Mouse (Mus musculus) heart, postnatal 4 days (tissue): ENCODE results near the gene Amy2a2. TPM values are rescaled to one million over a fixed set of nuclear protein-coding genes. Genes with fewer than 3 reads are reported as not detected.
"Not testable (repeated sequence)": the region's sequence is repeated elsewhere in the genome, so short reads cannot be mapped to it uniquely, and the experiment has no call there.

Experiments
- DNase-seq: peaks from one replicate; pipeline ENCODE4 v3.0.0; 2021
- total RNA-seq, 2 experiments: library from RNA; stranded (reverse); gene quantifications; 2 replicates each; pipeline ENCODE4 v1.2.3; 2021

Amy2a2 gene
- total RNA-seq: not detected

DNA sequence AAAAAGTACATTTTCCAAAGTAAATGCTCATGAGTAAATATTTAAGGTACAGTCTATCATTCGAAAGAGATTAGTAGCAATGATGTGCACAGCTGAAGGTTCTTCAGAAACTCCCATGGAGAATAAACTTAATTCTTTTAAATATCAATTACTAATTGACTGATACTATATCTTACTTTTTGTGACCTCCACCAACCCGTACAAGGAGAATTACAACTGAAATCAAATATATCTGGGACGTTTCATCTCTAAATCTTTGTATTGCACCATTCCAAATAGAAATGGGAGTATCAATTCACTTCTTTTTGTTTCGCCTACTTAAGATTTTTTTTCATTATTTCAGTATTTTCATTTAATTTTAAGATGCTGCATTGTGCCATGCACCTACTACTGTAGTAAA, at the start of gene Amy2a2:
Amy2a2 (minus strand) TSS at position 101 of the 400 bp plus-strand sequence.
- DNase-seq: not testable (repeated sequence)

DNA sequence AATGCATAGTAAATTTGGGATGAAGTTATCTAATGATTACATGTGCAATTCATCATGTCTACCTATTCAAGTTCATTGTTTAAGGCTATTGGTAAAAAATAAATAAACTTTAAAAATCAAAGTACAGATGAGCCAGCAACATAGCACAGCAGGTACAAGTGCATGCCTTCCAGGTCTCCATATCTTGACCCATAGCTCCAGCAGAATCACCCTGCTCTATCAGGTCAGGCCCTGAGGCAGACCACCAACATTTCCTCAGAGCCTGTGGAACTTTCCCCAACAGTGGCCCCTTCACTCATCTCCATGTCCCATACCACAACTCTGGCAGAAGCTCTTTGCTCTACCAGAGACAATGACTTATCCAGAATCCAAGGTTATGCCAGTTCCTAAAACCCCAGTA, 11.0 kb downstream of the Amy2a2 start:
- not testable (repeated sequence) for DNase-seq

DNA sequence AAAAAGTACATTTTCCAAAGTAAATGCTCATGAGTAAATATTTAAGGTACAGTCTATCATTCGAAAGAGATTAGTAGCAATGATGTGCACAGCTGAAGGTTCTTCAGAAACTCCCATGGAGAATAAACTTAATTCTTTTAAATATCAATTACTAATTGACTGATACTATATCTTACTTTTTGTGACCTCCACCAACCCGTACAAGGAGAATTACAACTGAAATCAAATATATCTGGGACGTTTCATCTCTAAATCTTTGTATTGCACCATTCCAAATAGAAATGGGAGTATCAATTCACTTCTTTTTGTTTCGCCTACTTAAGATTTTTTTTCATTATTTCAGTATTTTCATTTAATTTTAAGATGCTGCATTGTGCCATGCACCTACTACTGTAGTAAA, 32.5 kb downstream of the Amy2a2 start, which contains the start of gene Amy2a3:
Amy2a3 (minus strand) TSS at position 101 of the 400 bp plus-strand sequence.
- DNase-seq: not testable (repeated sequence)

DNA sequence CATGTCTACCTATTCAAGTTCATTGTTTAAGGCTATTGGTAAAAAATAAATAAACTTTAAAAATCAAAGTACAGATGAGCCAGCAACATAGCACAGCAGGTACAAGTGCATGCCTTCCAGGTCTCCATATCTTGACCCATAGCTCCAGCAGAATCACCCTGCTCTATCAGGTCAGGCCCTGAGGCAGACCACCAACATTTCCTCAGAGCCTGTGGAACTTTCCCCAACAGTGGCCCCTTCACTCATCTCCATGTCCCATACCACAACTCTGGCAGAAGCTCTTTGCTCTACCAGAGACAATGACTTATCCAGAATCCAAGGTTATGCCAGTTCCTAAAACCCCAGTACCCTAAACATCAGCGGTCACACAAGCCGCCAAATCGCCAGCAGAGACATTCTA, 43.5 kb downstream of the Amy2a2 start:
- DNase-seq: not testable (repeated sequence)

Other genes with a start within 250 kb of the Amy2a2 start
- gene Amy2a5, start 97.8 kb downstream of the Amy2a2 start, total RNA-seq: not detected
- not detected for gene Amy2a4, start 65.2 kb downstream of the Amy2a2 start, total RNA-seq
- not detected for gene Amy2a3, start 32.6 kb downstream of the Amy2a2 start, total RNA-seq
- gene Amy2a1, start 175.8 kb upstream of the Amy2a2 start, total RNA-seq: not detected